Mouse (Mus musculus): ENCODE data around the gene Zfp62. TPM values are rescaled to one million over a fixed set of nuclear protein-coding genes. Genes with fewer than 3 reads are reported as not detected.

Zfp62 gene
- 88.1 TPM for polyA plus RNA-seq (2017; shearing (Covaris generic))

GRCm38 (mm10) chr11:49203129-49203768, at the start of gene Zfp62:
Gene Zfp62 (plus strand): TSS chr11:49203292.

GRCm38 (mm10) chr11:49154077-49154476, 49.0 kb upstream of the Zfp62 start, which contains the start of gene Olfr1394:
Gene Olfr1394 (plus strand): TSS chr11:49154377.

GRCm38 (mm10) chr11:49186955-49187488, 16.1 kb upstream of the Zfp62 start, which contains the start of gene Btnl9:
Gene Btnl9 (minus strand): TSS chr11:49187159.

GRCm38 (mm10) chr11:49243727-49244594, 40.9 kb downstream of the Zfp62 start, which contains the start of gene Mgat1:
Gene Mgat1 (plus strand): TSS chr11:49244191.

Other genes with a start within 250 kb of the Zfp62 start
- gene Olfr56, start 224.4 kb upstream of the Zfp62 start, polyA plus RNA-seq (2017; shearing (Covaris generic)), result 0.62 TPM
- 317 TPM for gene 9930111J21Rik1, start 223.9 kb upstream of the Zfp62 start, polyA plus RNA-seq (2017; shearing (Covaris generic))
- gene Gm12185, start 211.1 kb upstream of the Zfp62 start, polyA plus RNA-seq (2017; shearing (Covaris generic)), result 6.6 TPM
- gene Tgtp1, start 209.1 kb upstream of the Zfp62 start, polyA plus RNA-seq (2017; shearing (Covaris generic)), result 266 TPM
- 161 TPM for gene 9930111J21Rik2, start 152.1 kb upstream of the Zfp62 start, polyA plus RNA-seq (2017; shearing (Covaris generic))
- gene Tgtp2, start 139.1 kb upstream of the Zfp62 start, polyA plus RNA-seq (2017; shearing (Covaris generic)), result 364 TPM
- gene Ifi47, start 126.7 kb upstream of the Zfp62 start, polyA plus RNA-seq (2017; shearing (Covaris generic)), result 525 TPM
- not detected for gene Olfr1396, start 88.4 kb upstream of the Zfp62 start, polyA plus RNA-seq (2017; shearing (Covaris generic))
- gene Olfr1395, start 61.0 kb upstream of the Zfp62 start, polyA plus RNA-seq (2017; shearing (Covaris generic)), result not detected
- not detected for gene Olfr1394, start 48.9 kb upstream of the Zfp62 start, polyA plus RNA-seq (2017; shearing (Covaris generic))
- gene Btnl9, start 16.1 kb upstream of the Zfp62 start, polyA plus RNA-seq (2017; shearing (Covaris generic)), result 0.16 TPM
- 123 TPM for gene Mgat1, start 40.9 kb downstream of the Zfp62 start, polyA plus RNA-seq (2017; shearing (Covaris generic))
- not detected for gene Olfr1393, start 75.0 kb downstream of the Zfp62 start, polyA plus RNA-seq (2017; shearing (Covaris generic))
- not detected for gene Olfr1392, start 82.0 kb downstream of the Zfp62 start, polyA plus RNA-seq (2017; shearing (Covaris generic))
- gene Olfr10, start 101.4 kb downstream of the Zfp62 start, polyA plus RNA-seq (2017; shearing (Covaris generic)), result not detected
- not detected for gene Olfr1391, start 119.5 kb downstream of the Zfp62 start, polyA plus RNA-seq (2017; shearing (Covaris generic))
- gene Olfr1390, start 131.9 kb downstream of the Zfp62 start, polyA plus RNA-seq (2017; shearing (Covaris generic)), result not detected
- gene Olfr1389, start 219.8 kb downstream of the Zfp62 start, polyA plus RNA-seq (2017; shearing (Covaris generic)), result not detected
- 0.10 TPM for gene Olfr1388, start 233.3 kb downstream of the Zfp62 start, polyA plus RNA-seq (2017; shearing (Covaris generic))